Mouse (Mus musculus) cerebellum, adult 2 months (tissue): ENCODE data around the gene Speg.

Experiments
- CTCF ChIP-seq: fragments of 200-500 bp; IDR thresholded peaks from 2 replicates; pipeline ENCODE4 v1.5.1; 2011; ENCODE audit warnings: low read depth, mild to moderate bottlenecking, control low read depth, low read length, moderate library complexity, borderline replicate concordance; ENCODE audit not compliant: insufficient read depth
- POLR2A ChIP-seq: fragments of 200-500 bp; IDR thresholded peaks from 2 replicates; pipeline ENCODE4 v1.6.1; 2011; ENCODE audit warnings: low read length, control low read depth, borderline replicate concordance; ENCODE audit not compliant: insufficient read depth

GRCm38 (mm10) chr1:75458789-75459684 is 83.9 kb downstream of the Speg start:
- TF ChIP-seq POLR2A (no peak), CTCF (no peak)
